Mouse (Mus musculus): Measurements from ENCODE around the gene 5830473C10Rik. TPM values are rescaled to one million over a fixed set of nuclear protein-coding genes. Genes with fewer than 3 reads are reported as not detected.

5830473C10Rik gene
- polyA plus RNA-seq, 1 experiment from 2014 or later = 0.09 TPM

DNA sequence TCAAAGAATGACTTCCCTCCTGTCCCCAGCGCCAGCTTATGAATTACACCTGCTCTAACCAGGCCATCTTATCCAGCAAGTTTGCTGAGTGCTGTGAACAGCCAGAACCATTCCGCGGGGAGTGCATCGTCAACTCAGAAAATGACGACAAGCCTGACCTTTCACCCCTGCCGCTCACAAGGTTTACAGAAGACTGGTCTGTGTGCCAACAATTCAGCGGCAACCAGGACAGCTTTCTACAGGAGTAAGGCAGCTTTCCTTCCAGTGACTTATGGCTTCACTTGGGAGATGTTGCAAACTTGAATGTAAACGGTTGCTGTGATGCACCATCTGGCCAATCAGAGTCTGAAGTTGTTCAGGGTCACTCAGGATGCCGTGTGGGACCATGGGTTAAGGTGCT is 16.8 kb downstream of the 5830473C10Rik start:
- H3K4me3 ChIP-seq = no peak overlapping the region
- 86% methylated on average over 9 of the region's 9 CpGs for WGBS
- no peak overlapping the region for H3K4me2 ChIP-seq
- H3K36me3 ChIP-seq (replicated peaks) = no peaks in the 10 kb centered on the region
- no peak overlapping the region for H3K27ac ChIP-seq
- no peak overlapping the region for H3K9ac ChIP-seq
- no peak for ATAC-seq (replicated peaks)
- H3K9me3 ChIP-seq = no peaks in the 10 kb centered on the region
- no peaks in the 10 kb centered on the region for H3K4me1 ChIP-seq
- no peaks in the 10 kb centered on the region for H3K27me3 ChIP-seq (replicated peaks)

- no peak overlapping the region for H3K9ac ChIP-seq
- no peak overlapping the region for H3K4me2 ChIP-seq
- no peaks in the 10 kb centered on the region for H3K36me3 ChIP-seq (replicated peaks)
- no peak overlapping the region for H3K27ac ChIP-seq
- ATAC-seq (replicated peaks) = no peak
- H3K9me3 ChIP-seq = no peaks in the 10 kb centered on the region
- no peak overlapping the region for H3K4me3 ChIP-seq
- 90% methylated on average over 9 of the region's 9 CpGs for WGBS
- H3K27me3 ChIP-seq (replicated peaks) = no peaks in the 10 kb centered on the region
- no peaks in the 10 kb centered on the region for H3K4me1 ChIP-seq
Measured at GRCm38 (mm10) chr5:90579556-90579955, 18.6 kb downstream of the 5830473C10Rik start.

DNA sequence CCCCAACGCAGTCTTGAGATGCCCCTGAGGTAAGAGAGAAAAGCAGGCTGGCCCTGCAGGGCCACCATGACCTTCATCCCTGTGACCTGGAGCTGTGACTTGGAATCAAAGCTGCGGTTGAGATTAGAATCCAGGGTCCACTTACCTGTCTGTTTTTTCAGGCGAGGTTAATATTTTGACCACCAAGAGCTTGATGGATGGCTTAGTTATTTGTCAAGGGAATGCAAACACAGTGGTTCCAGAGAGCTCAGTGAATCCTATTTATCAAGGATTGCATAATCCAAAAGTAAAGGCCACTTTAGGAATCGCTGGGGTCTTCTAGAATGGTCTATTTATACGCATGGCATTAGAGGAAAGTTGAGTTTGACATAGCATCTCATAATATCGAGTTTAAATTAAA is 21.3 kb downstream of the 5830473C10Rik start:
- Histone ChIP-seq H3K9ac (no peak overlapping the region), H3K27ac (no peak overlapping the region), H3K9me3 (no peaks in the 10 kb centered on the region), H3K27me3 (replicated peaks) (no peaks in the 10 kb centered on the region), H3K4me2 (no peak overlapping the region), H3K36me3 (replicated peaks) (no peaks in the 10 kb centered on the region), H3K4me3 (no peak overlapping the region), H3K4me1 (no peaks in the 10 kb centered on the region)
- 94% methylated on average over 6 of the region's 6 CpGs for WGBS
- ATAC-seq (replicated peaks) = no peak

DNA sequence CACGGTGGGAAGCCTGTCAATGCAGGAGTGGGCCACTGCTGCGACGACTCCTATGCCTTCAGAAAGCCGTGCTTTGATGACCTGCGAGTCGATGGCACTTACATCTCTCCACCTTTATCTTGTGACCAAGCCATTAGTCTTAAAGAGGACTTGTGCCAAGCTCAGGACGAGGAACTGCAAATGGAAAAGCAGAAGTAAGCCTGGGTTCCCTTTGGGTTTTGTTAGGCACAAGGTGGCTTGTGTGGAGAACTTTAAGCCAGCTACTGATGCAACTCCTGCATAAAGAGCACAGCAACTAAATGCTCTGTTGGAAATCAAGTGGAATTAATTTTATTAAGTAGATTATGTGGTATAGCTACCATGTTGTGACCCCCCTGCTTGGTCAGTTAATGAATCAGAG is 23.9 kb downstream of the 5830473C10Rik start:
- 77% methylated on average over 7 of the region's 7 CpGs for WGBS
- no peak for ATAC-seq (replicated peaks)
- H3K27ac ChIP-seq = no peak overlapping the region
- no peaks in the 10 kb centered on the region for H3K4me1 ChIP-seq
- no peaks in the 10 kb centered on the region for H3K9me3 ChIP-seq
- no peak overlapping the region for H3K9ac ChIP-seq
- no peaks in the 10 kb centered on the region for H3K36me3 ChIP-seq (replicated peaks)
- no peak overlapping the region for H3K4me3 ChIP-seq
- no peaks in the 10 kb centered on the region for H3K27me3 ChIP-seq (replicated peaks)
- H3K4me2 ChIP-seq = no peak overlapping the region

GRCm38 (mm10) chr5:90586511-90586910 is 25.6 kb downstream of the 5830473C10Rik start:
- H3K4me1 ChIP-seq = no peaks in the 10 kb centered on the region
- no peaks in the 10 kb centered on the region for H3K36me3 ChIP-seq (replicated peaks)
- no peak for ATAC-seq (replicated peaks)
- no peak overlapping the region for H3K9ac ChIP-seq
- no peak overlapping the region for H3K27ac ChIP-seq
- WGBS = 77% methylated on average over 5 of the region's 5 CpGs
- H3K27me3 ChIP-seq (replicated peaks) = no peaks in the 10 kb centered on the region
- H3K9me3 ChIP-seq = no peaks in the 10 kb centered on the region
- no peak overlapping the region for H3K4me3 ChIP-seq
- no peak overlapping the region for H3K4me2 ChIP-seq

GRCm38 (mm10) chr5:90588104-90588503 is 27.2 kb downstream of the 5830473C10Rik start:
- Histone ChIP-seq H3K9ac (no peak overlapping the region), H3K27ac (no peak overlapping the region), H3K4me3 (no peak overlapping the region), H3K9me3 (no peaks in the 10 kb centered on the region), H3K4me2 (no peak overlapping the region), H3K4me1 (no peaks in the 10 kb centered on the region), H3K27me3 (replicated peaks) (no peaks in the 10 kb centered on the region), H3K36me3 (replicated peaks) (no peaks in the 10 kb centered on the region)
- ATAC-seq (replicated peaks) = no peak
- WGBS = 95% methylated on average over 5 of the region's 5 CpGs

DNA sequence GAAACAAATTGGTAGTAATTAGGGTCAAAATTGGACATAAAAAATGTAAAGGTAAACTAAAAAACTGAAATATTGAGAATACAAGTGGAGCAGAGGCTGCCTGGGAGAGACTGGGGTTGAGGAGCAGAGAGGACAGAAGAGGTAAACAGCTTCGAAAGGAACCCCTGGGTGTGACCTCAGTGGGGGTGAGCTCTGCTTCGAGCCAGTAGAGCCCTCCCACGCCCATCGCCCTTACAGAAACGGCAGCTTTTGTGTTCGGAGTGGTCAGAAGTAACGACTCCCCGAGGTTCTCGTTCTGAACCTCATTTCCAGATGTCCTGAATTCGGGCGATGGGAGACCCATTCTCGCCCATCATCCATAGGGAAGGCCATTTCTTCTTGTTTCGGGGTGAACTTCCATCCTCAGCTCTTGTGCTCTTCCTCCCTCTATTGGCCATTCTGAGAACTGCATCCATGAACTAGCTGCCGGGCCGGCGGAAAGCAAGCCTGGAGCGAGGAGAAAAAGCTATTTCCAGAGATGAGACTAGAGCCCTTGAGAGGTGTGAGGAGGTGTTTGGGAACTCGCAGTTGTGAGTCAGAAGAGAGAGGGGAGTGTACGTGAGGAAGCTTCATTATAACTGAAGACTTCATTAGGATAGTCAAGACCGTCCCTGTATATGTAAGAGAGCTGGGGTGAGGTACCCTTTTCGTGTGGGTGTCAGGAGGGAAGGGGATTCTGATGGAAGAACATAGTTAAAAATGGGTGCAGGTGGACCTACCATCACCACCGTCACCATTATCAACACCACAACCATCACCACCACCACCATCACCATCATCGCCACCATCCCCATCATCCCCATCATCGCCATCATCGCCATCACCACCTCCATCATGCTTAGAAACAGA is 28.0 kb downstream of the 5830473C10Rik start:
- Histone ChIP-seq H3K4me3 (peak overlapping the region; percentile 41), H3K9me3 (no peaks in the 10 kb centered on the region), H3K27me3 (replicated peaks) (no peaks in the 10 kb centered on the region), H3K4me2 (peak overlapping the region; percentile 64), H3K36me3 (replicated peaks) (no peaks in the 10 kb centered on the region), H3K4me1 (no peaks in the 10 kb centered on the region), H3K9ac (peak overlapping the region; percentile 31; the same call in 1 of the 2 replicates), H3K27ac (no peak overlapping the region)
- ATAC-seq (replicated peaks) = peak; percentile 87
- WGBS = 25% methylated on average over 25 of the region's 25 CpGs

- no peaks in the 10 kb centered on the region for H3K36me3 ChIP-seq (replicated peaks)
- 85% methylated on average over 10 of the region's 10 CpGs for WGBS
- H3K4me2 ChIP-seq = no peak overlapping the region
- no peak overlapping the region for H3K4me3 ChIP-seq
- H3K27me3 ChIP-seq (replicated peaks) = no peaks in the 10 kb centered on the region
- no peaks in the 10 kb centered on the region for H3K4me1 ChIP-seq
- no peak overlapping the region for H3K9ac ChIP-seq
- no peak overlapping the region for H3K27ac ChIP-seq
- ATAC-seq (replicated peaks) = no peak
- H3K9me3 ChIP-seq = no peaks in the 10 kb centered on the region
Measured at GRCm38 (mm10) chr5:90590676-90591075, 29.8 kb downstream of the 5830473C10Rik start.

- no peak for ATAC-seq (replicated peaks)
- no peaks in the 10 kb centered on the region for H3K27me3 ChIP-seq (replicated peaks)
- no peaks in the 10 kb centered on the region for H3K36me3 ChIP-seq (replicated peaks)
- no peak overlapping the region for H3K4me2 ChIP-seq
- H3K9ac ChIP-seq = no peak overlapping the region
- WGBS = 88% methylated on average over 6 of the region's 6 CpGs
- no peaks in the 10 kb centered on the region for H3K4me1 ChIP-seq
- H3K9me3 ChIP-seq = no peaks in the 10 kb centered on the region
- no peak overlapping the region for H3K27ac ChIP-seq
- H3K4me3 ChIP-seq = no peak overlapping the region
Measured at GRCm38 (mm10) chr5:90591936-90592335, 31.0 kb downstream of the 5830473C10Rik start.

DNA sequence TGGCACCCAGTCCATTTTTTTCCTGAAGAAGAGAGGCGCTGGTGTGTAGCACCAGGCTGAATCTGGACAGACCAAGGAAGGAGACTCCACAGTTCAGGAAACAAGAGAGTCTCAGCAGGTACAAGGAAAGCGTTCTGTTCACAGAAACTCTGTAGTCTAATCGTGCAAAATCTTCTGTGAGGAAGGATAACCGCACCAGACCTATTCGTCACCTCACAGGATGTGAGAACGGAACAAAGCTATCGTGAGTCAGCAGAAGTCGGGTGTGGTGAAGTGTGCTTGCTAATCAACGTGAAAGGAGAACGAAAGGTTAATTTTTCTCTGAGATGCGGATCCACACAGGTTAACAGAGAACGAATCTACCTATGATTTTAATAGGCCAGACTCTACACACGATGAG is 34.0 kb downstream of the 5830473C10Rik start:
- Histone ChIP-seq H3K9me3 (no peaks in the 10 kb centered on the region), H3K36me3 (replicated peaks) (no peaks in the 10 kb centered on the region), H3K4me3 (no peak overlapping the region), H3K27ac (no peak overlapping the region), H3K9ac (no peak overlapping the region), H3K4me2 (no peak overlapping the region), H3K4me1 (no peaks in the 10 kb centered on the region), H3K27me3 (replicated peaks) (no peaks in the 10 kb centered on the region)
- no peak for ATAC-seq (replicated peaks)
- WGBS = 84% methylated on average over 13 of the region's 13 CpGs

- Histone ChIP-seq H3K27ac (no peak overlapping the region), H3K4me2 (no peak overlapping the region), H3K4me1 (no peaks in the 10 kb centered on the region), H3K4me3 (no peak overlapping the region), H3K36me3 (replicated peaks) (no peaks in the 10 kb centered on the region), H3K9me3 (no peaks in the 10 kb centered on the region), H3K9ac (no peak overlapping the region), H3K27me3 (replicated peaks) (no peaks in the 10 kb centered on the region)
- no peak for ATAC-seq (replicated peaks)
- 87% methylated on average over 6 of the region's 6 CpGs for WGBS
Measured at GRCm38 (mm10) chr5:90596155-90596554, 35.2 kb downstream of the 5830473C10Rik start.

DNA sequence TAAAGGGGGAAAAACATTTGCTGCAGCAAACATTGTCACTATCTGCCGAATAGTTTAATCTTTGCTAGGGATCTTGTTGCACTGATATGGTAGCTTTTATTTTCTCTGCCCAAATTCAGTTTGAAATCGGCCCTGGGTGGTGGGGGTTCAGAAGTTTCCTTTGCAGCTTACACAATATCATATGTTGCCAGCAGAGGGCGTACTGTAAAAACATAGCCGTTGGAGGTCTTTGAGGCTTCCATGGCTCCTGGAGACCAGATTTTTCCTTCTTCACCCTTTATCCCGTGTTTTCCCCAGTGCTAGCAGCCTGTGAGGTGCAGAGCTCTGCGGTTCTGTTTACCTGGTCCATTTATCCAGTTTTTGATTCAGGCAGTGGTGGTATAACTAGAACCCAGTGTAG is 40.6 kb downstream of the 5830473C10Rik start:
- Histone ChIP-seq H3K4me2 (no peak overlapping the region), H3K27me3 (replicated peaks) (no peaks in the 10 kb centered on the region), H3K36me3 (replicated peaks) (no peaks in the 10 kb centered on the region), H3K27ac (no peak overlapping the region), H3K4me3 (no peak overlapping the region), H3K9me3 (no peaks in the 10 kb centered on the region), H3K4me1 (no peaks in the 10 kb centered on the region), H3K9ac (no peak overlapping the region)
- ATAC-seq (replicated peaks) = no peak
- WGBS = 22% methylated on average over 6 of the region's 6 CpGs

GRCm38 (mm10) chr5:90603407-90603923 is 42.6 kb downstream of the 5830473C10Rik start:
- Histone ChIP-seq H3K27ac (no peak overlapping the region), H3K9ac (no peak overlapping the region), H3K9me3 (no peaks in the 10 kb centered on the region), H3K4me1 (no peaks in the 10 kb centered on the region), H3K36me3 (replicated peaks) (no peaks in the 10 kb centered on the region), H3K4me3 (no peak overlapping the region), H3K27me3 (replicated peaks) (no peaks in the 10 kb centered on the region), H3K4me2 (no peak overlapping the region)
- WGBS = 66% methylated on average over 13 of the region's 13 CpGs
- ATAC-seq (replicated peaks) = no peak
